Mouse (Mus musculus): Measurements from ENCODE around the gene Gsg1l.

Gene Gsg1l

DNA sequence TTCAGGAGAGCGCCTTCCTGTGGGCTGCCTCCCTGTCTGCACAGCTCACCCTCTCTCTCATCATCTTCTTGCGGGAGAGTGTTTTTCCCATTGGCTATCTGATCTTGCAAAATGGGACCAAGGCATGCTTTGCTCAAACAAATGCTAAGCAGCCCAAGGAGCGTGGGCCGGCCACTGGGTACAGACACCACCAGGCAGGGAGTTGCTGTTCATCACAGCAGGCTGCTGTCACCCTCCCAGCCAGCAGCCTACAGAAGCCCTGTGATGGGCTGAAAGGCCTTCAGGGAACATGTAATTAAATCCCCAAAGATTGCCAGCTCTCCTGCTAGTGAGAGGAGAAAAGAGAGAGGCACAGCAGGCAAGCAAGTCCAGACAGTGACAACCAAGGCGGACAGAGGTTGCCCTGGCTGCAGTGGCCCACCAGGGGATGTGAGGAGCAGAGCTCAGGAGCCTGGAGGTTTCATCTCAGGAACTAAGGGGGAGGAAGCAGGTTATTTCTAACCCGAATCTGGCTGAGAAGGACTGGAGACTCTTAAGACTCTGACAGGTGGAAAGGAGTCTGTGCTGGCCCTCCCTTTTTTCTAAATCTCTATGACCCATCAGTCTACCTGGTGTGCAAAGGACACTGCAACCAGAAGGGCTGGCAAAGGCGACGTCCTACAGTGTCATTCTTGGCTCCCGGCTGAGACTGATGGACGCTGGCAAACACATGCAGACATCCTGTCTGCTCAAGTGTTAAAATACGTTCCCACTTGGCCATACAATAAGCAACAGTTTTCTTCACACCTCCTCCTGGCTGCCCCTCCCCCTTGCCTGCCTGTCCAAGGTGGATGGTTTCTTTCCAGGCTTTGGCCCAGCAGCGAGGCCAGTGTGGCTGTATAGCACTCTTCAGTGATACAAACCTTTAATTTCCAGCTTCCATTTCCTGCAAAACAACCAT, 98.0 kb downstream of the Gsg1l start:
- DNase-seq (ENCODE audit: low read depth) = no peak

DNA sequence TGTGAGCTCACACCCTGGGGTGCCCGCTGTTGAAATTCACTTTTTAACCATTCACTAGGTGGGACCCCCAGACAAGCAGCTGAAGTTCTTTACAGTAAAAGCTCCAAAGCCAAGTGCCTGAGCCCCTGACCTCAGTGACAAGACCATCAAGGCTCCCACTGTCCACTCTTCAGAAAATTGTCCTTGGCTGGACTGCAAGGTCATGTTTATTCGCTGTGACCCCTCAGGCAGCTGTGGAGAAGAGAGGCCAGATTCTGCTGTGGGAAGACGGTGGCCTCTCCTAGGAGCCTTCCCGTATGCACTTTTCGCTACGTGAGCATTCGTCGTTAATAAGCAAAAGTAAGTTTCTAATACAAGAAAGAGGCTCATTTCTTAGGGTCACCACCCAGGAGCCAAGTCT, 102.6 kb downstream of the Gsg1l start:
- DNase-seq (ENCODE audit: low read depth) = no peak

GRCm38 (mm10) chr7:125976695-125977094, 105.5 kb downstream of the Gsg1l start:
- DNase-seq (ENCODE audit: low read depth) = no peak

GRCm38 (mm10) chr7:125975414-125975813, 106.8 kb downstream of the Gsg1l start:
- DNase-seq (ENCODE audit: low read depth) = no peak

DNA sequence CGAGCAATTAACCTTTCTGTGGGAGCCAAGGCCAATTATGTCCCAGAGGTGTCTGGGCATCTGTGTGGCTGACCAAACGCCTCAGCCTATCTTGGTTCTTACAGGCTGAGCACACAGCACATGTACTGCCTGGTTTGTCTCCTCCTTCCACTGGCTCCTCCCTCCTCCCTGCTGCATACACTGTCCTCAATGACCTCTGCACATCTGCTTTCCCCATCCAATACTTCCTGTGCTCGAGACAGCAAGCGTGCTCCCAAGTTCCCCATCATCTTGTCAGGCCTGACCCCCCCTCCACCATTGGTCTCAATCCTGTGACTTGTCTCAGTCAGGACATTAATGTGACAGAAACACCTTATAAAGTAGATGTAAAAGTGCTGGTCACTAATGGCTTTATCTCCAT, 108.3 kb downstream of the Gsg1l start:
- DNase-seq (ENCODE audit: low read depth) = no peak

- no peak for DNase-seq (ENCODE audit: low read depth)
Observed at GRCm38 (mm10) chr7:125972776-125973175, 109.4 kb downstream of the Gsg1l start.

- DNase-seq (ENCODE audit: low read depth) = no peak
Observed at GRCm38 (mm10) chr7:125972174-125972672, 110.0 kb downstream of the Gsg1l start.

DNA sequence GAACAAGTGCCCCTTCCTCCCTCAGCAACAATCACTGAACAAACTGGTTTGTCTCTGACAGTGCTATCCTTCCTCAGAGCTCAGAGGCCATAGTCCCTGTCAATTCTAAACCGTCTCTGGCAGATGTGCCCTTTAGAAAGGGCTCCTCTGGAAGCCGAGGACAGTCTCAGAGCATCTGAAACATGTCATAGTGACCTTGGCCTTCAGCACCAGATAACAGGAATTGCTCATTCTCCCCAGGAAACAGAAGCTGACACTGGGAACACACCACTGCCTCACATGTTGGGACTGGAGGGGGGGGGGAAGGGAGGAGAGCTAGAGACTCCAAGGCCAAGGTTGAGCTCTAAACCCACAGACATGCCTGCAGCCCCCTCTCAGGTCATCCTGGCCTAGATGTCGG, 113.1 kb downstream of the Gsg1l start:
- no peak for DNase-seq (ENCODE audit: low read depth)

GRCm38 (mm10) chr7:125966402-125967261, 115.6 kb downstream of the Gsg1l start:
- DNase-seq (ENCODE audit: low read depth) = no peak

DNA sequence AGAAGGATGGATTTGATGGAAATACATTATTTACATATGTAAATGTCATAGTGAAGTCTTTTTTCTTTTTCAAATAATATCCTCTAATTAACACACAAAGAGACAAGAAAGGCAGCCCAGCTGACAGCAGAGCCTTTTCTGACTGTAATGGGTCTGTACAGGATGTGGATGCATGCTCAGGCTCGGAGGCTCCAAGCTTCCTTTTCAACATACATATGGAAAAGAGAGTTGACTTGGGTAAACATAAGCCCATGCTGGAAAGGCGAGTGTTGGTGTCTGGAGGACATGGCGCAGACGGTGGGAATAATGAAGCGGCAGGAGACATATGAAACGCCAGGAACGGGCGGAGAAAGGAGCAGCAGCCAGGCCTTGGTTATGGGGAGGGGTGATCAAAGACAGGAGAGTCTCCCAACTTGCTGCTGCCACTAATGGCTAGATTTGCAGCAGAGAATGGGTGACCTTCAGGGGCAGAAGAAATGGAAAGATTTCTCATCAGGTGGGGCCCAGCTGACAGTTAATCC, 118.1 kb downstream of the Gsg1l start:
- DNase-seq (ENCODE audit: low read depth) = no peak

GRCm38 (mm10) chr7:125959294-125960048, 122.7 kb downstream of the Gsg1l start:
- DNase-seq (ENCODE audit: low read depth) = no peak

DNA sequence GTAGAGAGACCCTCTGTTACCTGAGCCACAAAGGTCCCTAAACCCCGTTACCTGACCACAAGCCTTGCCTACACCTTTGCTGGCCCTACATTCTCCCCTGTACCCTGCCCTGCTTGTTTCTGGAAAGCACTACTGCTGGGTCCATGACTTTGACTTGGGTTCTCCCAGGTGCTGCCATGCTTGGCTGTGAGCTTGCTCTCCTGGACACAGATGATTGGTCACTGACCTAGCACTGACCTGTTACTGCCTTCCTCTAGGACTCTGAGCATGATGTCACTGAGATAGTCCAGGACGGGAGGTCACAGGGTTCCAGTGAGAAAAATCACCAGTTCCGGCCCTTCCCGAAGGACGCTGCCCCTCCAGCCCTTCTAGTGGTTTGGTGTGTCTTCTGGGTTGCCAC, 123.4 kb downstream of the Gsg1l start:
- no peak for DNase-seq (ENCODE audit: low read depth)

DNA sequence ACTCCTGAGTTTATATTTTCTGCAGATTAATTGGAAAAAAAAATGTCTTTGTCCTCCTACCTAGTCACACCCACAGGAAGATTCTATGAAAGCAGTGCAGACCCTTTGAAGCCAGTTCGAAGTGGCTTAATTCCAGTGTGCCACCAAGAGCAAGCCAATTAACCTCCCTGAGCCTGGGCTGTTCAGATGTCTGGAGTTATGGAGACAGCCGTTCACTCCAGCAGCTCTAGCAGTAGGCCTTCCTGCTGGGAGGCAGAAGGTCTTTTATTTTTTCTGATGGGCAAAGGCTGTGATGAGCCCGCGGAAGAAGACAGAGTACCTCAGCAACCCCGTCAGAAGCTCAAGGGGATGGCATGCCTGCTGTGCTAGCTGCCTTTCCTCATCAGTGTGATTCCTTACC, 127.2 kb downstream of the Gsg1l start:
- DNase-seq (ENCODE audit: low read depth) = no peak

GRCm38 (mm10) chr7:125954356-125954878, 127.8 kb downstream of the Gsg1l start:
- no peak for DNase-seq (ENCODE audit: low read depth)

DNA sequence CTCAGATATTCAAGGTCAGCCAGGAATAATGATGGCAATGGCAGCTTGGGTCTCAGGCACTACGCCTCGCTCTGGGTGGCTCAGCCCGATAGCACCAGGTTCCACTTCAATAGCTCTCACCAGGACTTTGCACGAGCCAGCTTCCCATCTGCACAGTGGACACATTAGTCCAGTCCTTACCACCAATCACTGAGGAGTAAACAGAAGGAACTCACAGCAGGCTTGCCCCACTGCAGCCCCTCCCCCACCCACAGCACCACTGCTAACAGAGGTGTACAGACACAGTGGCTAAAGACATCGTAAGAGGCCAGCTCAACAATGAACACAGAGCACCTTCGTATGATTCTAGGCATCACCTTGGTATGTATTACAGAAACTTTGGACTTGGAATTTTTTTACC, 128.4 kb downstream of the Gsg1l start:
- DNase-seq (ENCODE audit: low read depth) = no peak

DNA sequence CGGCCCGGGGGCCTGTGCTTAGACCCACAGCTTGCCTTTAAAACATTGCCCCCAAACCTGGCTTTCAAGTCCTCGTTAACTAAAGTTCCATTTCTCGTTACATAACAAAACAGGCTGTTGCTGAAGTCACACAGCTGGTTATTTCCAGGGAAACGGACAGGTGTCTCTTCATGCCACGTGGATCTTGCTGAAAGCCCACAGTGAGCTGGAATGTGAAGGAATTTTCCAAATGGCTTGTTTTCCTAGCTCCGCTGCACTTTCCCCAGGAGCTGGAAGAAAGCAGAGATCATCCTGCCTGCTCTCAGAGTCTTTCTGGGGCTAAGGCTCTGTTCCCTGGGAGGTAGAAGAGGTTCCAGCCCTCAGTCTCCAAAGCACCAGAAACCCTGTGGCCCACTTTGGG, 130.3 kb downstream of the Gsg1l start:
- no peak for DNase-seq (ENCODE audit: low read depth)

DNA sequence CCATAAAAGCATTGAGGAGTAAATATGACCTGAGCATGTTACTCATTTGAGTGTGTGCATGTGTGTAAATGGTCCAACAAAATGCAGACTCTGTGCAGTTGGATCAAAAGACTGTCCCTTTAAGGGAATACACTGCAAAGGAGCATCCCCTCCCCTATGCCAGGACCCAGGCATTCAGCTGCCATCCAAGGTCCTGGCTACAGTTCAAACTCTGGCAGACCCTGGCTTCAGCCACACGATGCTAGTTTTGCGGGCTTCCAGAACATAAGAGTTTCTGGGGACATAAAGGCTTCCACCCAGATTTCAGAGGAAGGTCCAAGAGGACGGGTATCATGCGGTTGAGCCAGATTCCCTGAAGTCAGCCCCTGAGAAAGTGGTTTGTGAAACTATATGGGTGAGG, 133.2 kb downstream of the Gsg1l start:
- no peak for DNase-seq (ENCODE audit: low read depth)

- no peak for DNase-seq (ENCODE audit: low read depth)
Observed at GRCm38 (mm10) chr7:125945915-125946314, 136.3 kb downstream of the Gsg1l start.

- no peak for DNase-seq (ENCODE audit: low read depth)
Observed at GRCm38 (mm10) chr7:125944631-125945030, 137.6 kb downstream of the Gsg1l start.

DNA sequence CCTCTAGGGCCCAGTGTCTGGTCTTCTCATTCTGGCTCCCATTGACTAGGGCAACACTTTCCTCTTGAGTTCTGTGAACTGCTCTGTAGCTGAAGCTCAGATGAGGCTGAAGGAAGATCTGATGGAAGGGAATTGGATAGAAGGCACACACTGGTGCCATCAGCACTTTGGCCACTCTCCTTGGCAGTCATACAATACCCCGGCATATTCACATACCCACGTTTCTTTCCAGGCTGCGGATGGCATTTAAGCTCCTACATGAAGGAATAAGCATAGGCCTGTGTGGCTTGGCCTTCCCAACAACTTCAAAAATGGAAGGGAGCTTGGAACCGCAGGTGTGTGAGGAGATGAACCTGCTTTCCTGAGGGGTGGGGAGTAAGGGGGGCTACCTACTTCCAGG, 138.7 kb downstream of the Gsg1l start:
- no peak for DNase-seq (ENCODE audit: low read depth)

- no peak for DNase-seq (ENCODE audit: low read depth)
Observed at GRCm38 (mm10) chr7:125942365-125943090, 139.7 kb downstream of the Gsg1l start.

All from 416B (cell line).